Mouse (Mus musculus) heart, postnatal 14 days (tissue): Measurements from ENCODE around the gene Vmn1r19. TPM values are rescaled to one million over a fixed set of nuclear protein-coding genes. Genes with fewer than 3 reads are reported as not detected.
"Not testable (repeated sequence)": the region's sequence is repeated elsewhere in the genome, so short reads cannot be mapped to it uniquely, and the experiment has no call there.

Experiments used
- DNase-seq, 2 experiments: peaks; one replicate each; pipeline ENCODE4 v3.0.0; 2021 to 2022
- intact Hi-C: fragments of 180-260 bp; cut with DNase I; formaldehyde crosslinking; loops from one replicate; pipeline ENCODE4 v1.15.1; 2025
- long read RNA-seq, 2 experiments: library from polyadenylated mRNA; stranded (forward); transcript quantifications; one replicate each; pipeline ENCODE4 v2.0.0; 2021
- total RNA-seq, 2 experiments: library from RNA; stranded (reverse); gene quantifications; 2 replicates each; pipeline ENCODE4 v1.2.3; 2021

The Vmn1r19 gene
- not detected for total RNA-seq
- long read RNA-seq, experiment 1, result 0 reads
- long read RNA-seq, experiment 2, result 0 reads

DNA sequence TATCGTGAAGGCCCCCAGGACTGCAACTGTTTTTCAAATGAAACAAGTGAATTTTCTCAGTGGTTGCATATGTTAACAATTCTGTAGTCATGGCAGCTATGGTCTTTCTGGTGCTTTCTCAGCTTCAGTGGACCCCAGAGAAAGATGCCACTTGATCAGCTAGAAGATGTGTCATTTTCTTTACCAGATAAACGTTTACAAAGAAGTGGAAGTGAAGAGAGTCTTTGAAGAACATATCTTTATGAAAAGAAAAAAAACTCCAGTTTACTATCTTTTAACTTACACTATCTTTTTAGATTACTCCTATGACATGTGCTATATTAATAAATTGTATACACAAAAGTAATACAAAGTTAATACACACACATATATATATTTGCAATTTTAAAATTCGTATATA lies at the start of gene Vmn1r19:
Gene Vmn1r19 (plus strand): TSS at position 301 of the 400 bp plus-strand sequence.
- DNase-seq, intact Hi-C loops: not testable (repeated sequence)

DNA sequence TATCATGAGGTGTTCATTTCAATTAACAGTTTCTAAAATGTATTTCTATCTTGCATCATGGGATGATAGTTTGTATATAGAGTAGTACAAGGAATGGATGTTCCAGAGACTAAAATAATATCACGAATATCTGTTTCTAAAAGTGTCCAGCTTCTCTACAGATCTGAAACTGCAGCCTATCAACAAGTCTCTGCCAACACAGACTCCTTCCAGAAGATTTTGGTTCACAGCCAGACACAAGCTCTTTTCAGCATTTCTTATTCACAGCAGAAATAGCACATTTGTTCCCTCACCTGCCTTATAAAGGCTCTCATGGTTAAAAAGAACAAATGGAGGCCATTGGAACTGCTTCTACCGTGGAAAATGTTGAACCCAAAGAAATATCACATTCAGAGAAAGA lies 46.7 kb upstream of the Vmn1r19 start:
- intact Hi-C loops, result no loop called here
- DNase-seq, result no peak

DNA sequence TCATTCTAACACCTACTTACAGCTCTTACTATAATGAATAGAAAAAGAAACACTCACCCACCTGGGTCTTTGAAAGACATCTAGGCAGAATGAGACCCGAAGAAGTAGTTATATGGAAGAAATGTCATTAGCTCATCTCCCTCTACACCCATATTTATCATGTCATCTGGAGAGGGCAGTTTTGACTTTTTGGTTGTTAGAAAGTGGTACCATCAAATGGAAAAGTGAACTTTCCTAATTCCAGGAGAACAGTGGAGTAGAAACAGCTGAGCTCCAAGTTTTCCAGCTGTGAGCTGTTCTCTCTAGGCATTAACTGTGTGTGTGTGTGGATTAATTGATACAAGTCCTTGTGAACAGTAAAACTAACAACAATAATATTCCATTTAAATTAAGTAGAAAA lies 40.0 kb upstream of the Vmn1r19 start, which contains the start of gene Vmn1r17:
Gene Vmn1r17 (minus strand): TSS at position 101 of the 400 bp plus-strand sequence.
- no peak for DNase-seq
- intact Hi-C loops, result no loop called here

DNA sequence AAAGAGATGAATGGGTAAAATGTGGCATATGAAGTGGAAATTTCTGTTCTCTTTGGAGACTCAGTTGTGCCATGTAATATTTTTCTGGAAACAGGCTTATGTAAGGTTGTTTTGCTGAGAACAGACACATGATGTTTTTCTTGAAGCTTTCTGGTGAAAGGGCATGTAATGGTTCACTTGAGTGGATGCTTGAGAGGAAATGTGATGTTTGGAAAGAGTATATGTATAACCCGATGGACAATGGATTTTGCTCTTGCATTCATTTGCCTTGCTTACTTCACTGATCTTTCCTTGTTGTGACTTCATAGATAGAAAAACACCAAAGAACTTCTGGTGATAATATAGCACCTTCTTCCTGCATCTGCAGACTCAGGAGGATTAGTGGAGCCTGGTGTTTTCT lies 37.7 kb upstream of the Vmn1r19 start:
- not testable (repeated sequence) for DNase-seq

GRCm38 (mm10) chr6:57367496-57367895 lies 36.1 kb upstream of the Vmn1r19 start:
- DNase-seq, result no peak
- intact Hi-C loops, result no loop called here

More for the DNA sequence above, 37.7 kb upstream of the Vmn1r19 start:
- intact Hi-C loops, result not testable (repeated sequence)

GRCm38 (mm10) chr6:57395683-57396082 lies 7.9 kb upstream of the Vmn1r19 start, which contains the start of gene Vmn1r18:
Gene Vmn1r18, minus strand, starts transcription at chr6:57395783.
- DNase-seq, result no peak
- intact Hi-C loops, result no loop called here

GRCm38 (mm10) chr6:57428630-57429029 lies 25.1 kb downstream of the Vmn1r19 start, which contains the start of gene Vmn1r20:
Gene Vmn1r20, plus strand, starts transcription at chr6:57428930.
- intact Hi-C loops, result no loop called here
- no peak for DNase-seq

DNA sequence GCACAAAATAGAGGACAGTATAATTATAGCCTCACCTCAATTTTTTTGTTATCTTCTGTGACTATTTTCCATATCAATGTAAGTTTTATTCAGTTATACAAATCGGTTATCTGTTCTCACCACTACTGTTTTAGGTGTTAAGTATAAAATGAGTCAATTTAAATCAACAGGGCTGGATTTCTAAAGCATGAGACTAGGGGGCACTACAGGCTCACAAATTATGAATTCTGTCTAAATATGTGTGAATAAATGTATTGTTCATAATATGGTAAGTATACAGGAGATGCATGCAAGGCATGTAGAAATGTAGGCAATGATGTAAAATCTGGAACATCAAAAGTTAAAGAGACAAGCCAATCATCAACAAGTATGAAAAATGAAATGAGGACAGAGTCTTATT lies 27.6 kb downstream of the Vmn1r19 start:
- DNase-seq, result peak in 1 of 2 experiments; percentile 25
- intact Hi-C loops, result loop anchor here (2.0 kb wide), 1 partner anchor 140 kb away; no protein-coding TSS in a partner anchor

Other genes with a start within 250 kb of the Vmn1r19 start
- not detected for gene Vmn1r12, start 246.9 kb upstream of the Vmn1r19 start, total RNA-seq
- gene Vmn1r13, start 200.5 kb upstream of the Vmn1r19 start, total RNA-seq, result not detected
- gene Vmn1r14, start 172.1 kb upstream of the Vmn1r19 start, total RNA-seq, result not detected
- gene Vmn1r15, start 145.8 kb upstream of the Vmn1r19 start, total RNA-seq, result not detected
- not detected for gene Vmn1r16, start 74.3 kb upstream of the Vmn1r19 start, total RNA-seq
- gene Vmn1r17, start 40.1 kb upstream of the Vmn1r19 start, total RNA-seq, result not detected
- gene Vmn1r18, start 8.0 kb upstream of the Vmn1r19 start, total RNA-seq, result not detected
- not detected for gene Vmn1r20, start 25.1 kb downstream of the Vmn1r19 start, total RNA-seq
- gene Ppm1k, start 131.7 kb downstream of the Vmn1r19 start, total RNA-seq, result 10 to 100 TPM; 36.2 to 43.8 TPM
- 1 to 10 TPM; 2.4 TPM for gene Herc6, start 177.2 kb downstream of the Vmn1r19 start, total RNA-seq